Mouse (Mus musculus) kidney, adult 9 months (tissue): Measurements from ENCODE around the gene Stk35.
A peak's percentile ranks its signal among the peaks of the same experiment; 100 is the strongest.
"Not testable (repeated sequence)": the region's sequence is repeated elsewhere in the genome, so short reads cannot be mapped to it uniquely, and the experiment has no call there.

Experiments used
- DNase-seq: peaks from one replicate; pipeline ENCODE4 v3.0.0; 2022

The Stk35 gene

GRCm38 (mm10) chr2:129836921-129837320, 36.6 kb downstream of the Stk35 start:
- DNase-seq: peak; percentile 83

- peak; percentile 66 for DNase-seq
Measured at GRCm38 (mm10) chr2:129838321-129838720, 38.0 kb downstream of the Stk35 start.

- peak; percentile 41 for DNase-seq
Measured at GRCm38 (mm10) chr2:129845826-129846225, 45.5 kb downstream of the Stk35 start.

- DNase-seq: peak; percentile 80
Measured at GRCm38 (mm10) chr2:129846501-129846900, 46.2 kb downstream of the Stk35 start.

GRCm38 (mm10) chr2:129849078-129849477, 48.8 kb downstream of the Stk35 start:
- not testable (repeated sequence) for DNase-seq

GRCm38 (mm10) chr2:129851512-129851911, 51.2 kb downstream of the Stk35 start:
- no peak for DNase-seq

GRCm38 (mm10) chr2:129863256-129863655, 62.9 kb downstream of the Stk35 start:
- DNase-seq: no peak

- peak; percentile 64 for DNase-seq
Measured at GRCm38 (mm10) chr2:129864958-129865357, 64.6 kb downstream of the Stk35 start.

- DNase-seq: no peak
Measured at GRCm38 (mm10) chr2:129869151-129869550, 68.8 kb downstream of the Stk35 start.

- DNase-seq: no peak
Measured at GRCm38 (mm10) chr2:129871246-129871645, 70.9 kb downstream of the Stk35 start.

- DNase-seq: no peak
Measured at GRCm38 (mm10) chr2:129872071-129872470, 71.8 kb downstream of the Stk35 start.

- DNase-seq: peak; percentile 88
Measured at GRCm38 (mm10) chr2:129873489-129873888, 73.2 kb downstream of the Stk35 start.

- no peak for DNase-seq
Measured at GRCm38 (mm10) chr2:129874084-129874483, 73.8 kb downstream of the Stk35 start.

- DNase-seq: no peak
Measured at GRCm38 (mm10) chr2:129874509-129875095, 74.3 kb downstream of the Stk35 start.

GRCm38 (mm10) chr2:129876935-129877334, 76.6 kb downstream of the Stk35 start:
- DNase-seq: no peak

GRCm38 (mm10) chr2:129879817-129880216, 79.5 kb downstream of the Stk35 start:
- peak; percentile 48 for DNase-seq

- no peak for DNase-seq
Measured at GRCm38 (mm10) chr2:129880226-129880625, 79.9 kb downstream of the Stk35 start.

GRCm38 (mm10) chr2:129881886-129882285, 81.6 kb downstream of the Stk35 start:
- DNase-seq: no peak
